Mouse (Mus musculus) A20 (cell line): ENCODE measurements around the gene Gm48551.

Source experiments
- DNase-seq: peaks from one replicate; pipeline ENCODE4 v3.0.0-alpha.2; 2011; ENCODE audit warnings: low read depth, low spot score

Gene Gm48551

GRCm38 (mm10) chr10:81404720-81405119 is 20.5 kb downstream of the Gm48551 start:
- DNase-seq, result no peak

GRCm38 (mm10) chr10:81405588-81406201 is 21.4 kb downstream of the Gm48551 start:
- DNase-seq, result peak; percentile 74

- DNase-seq, result no peak
Observed at GRCm38 (mm10) chr10:81406504-81407440, 22.5 kb downstream of the Gm48551 start.

DNA sequence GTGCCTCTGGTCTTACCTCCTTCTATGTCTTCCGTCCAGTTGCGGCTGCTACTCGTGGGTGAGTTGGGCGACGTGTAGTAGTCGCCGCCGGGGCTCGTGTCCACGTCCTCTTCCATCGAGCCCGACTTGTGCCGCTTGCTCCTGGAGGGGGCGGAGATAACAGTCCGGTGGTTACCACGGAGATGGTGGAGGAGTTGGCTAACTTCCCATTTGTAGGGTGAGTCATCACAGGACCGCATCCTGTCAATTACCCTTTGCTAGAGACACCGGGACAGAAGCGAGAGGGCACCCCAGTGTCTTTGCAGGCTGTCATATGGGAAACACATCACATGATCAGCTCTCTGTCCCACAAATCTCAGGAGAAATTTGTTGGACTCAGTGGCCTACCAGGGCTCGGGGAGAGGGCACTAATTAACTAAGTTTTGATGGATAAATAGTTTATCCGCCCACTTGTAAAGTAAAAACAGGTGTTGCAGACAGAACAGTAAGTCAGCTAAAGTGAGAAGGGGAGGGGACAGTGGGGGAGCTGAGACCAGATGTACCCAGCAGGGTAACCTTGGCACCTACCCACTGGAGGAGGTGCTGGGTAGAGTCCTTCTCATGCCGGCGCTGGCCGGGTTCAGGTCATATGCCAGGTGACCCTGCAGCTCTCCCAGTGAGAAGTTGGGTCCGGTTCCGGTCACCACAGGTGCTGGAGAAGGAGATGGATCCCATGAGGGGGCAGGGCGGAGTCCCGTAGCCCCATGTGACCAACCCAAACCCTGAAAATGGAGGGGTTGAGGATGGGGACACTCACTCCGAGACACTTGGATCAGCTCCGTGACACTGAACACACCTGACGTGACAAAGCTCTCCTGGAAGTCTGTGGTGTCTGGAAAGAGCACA is 23.5 kb downstream of the Gm48551 start:
- no peak for DNase-seq

GRCm38 (mm10) chr10:81408424-81408729 is 24.1 kb downstream of the Gm48551 start:
- no peak for DNase-seq

DNA sequence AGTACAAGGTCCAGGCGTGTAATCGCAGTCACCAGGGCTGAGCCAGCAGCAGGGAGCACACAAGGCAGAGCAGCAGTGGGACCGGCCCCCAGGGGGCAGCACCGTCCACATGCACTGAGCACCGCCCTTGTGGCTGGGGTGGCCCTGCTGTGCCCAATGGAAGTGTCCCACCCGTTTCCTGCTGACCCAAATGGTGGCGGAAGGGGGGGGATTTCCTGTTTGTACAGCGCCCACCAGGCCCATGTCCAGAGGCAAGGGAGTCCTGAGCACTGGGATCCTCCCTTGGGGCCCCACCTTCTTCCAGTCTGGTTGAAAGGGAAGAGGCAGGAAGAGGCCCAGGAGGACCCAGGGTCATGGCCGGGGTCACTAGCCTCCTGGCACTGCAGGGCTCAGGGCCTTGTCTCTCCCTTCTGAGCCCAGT is 24.6 kb downstream of the Gm48551 start:
- DNase-seq, result peak; percentile 82

DNA sequence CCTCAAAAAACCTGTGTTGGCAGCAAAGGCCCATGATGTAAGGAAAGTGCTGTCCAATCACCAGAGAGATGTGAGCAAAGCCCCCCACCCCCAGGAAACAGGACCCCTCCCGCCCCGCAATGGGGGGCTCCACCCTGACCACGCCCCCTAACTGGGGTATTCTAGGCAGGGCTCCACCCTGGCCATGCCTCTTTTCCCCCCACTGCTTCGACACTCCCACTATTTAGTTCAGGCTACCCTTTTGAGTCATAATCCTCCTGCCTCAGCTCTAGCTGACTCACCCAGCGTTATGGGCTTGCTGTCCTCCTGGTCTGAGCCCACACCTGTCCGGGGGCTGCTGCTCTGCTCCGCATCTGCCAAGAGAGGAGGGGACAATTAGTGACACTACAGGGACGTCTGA is 25.1 kb downstream of the Gm48551 start:
- DNase-seq, result peak; percentile 24

DNA sequence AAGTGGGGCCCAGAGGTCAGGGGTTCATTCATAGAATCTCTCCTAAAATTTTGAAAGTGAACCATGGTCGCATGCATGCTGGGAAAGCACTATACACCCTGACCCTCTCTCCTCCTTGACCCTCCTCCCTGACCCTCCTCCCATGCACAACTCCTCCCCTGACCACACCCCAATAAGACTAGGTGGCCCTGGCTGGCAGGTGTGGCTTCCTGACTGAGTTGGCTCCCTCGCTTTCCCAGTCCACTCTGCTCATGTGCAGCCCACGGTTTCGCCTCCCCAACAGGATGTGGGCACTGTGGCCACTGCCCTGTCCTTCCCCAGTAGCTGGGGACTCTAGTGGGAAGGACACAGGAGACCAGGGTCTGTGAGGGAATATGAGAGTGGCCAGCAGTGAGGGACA is 26.1 kb downstream of the Gm48551 start:
- DNase-seq, result no peak

DNA sequence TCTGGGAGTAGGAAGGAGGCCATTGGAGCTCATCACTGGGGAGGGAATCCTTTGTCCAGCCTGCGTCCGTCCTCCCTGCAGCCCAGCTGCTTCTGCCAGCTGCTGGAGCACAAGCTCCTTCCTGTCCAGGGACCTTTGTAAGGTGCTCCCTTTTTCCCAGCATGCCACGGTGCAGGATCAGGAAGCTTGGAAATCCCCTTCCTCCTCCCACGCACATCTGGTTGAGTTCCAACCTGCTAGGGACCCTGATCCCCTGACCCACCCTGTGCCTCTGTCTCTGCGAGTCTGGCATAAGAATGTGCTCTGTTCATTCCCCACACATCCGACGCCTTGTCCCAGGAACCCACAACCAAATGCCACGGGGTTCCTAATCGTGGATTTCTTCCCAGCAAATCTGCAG is 26.7 kb downstream of the Gm48551 start:
- no peak for DNase-seq

DNA sequence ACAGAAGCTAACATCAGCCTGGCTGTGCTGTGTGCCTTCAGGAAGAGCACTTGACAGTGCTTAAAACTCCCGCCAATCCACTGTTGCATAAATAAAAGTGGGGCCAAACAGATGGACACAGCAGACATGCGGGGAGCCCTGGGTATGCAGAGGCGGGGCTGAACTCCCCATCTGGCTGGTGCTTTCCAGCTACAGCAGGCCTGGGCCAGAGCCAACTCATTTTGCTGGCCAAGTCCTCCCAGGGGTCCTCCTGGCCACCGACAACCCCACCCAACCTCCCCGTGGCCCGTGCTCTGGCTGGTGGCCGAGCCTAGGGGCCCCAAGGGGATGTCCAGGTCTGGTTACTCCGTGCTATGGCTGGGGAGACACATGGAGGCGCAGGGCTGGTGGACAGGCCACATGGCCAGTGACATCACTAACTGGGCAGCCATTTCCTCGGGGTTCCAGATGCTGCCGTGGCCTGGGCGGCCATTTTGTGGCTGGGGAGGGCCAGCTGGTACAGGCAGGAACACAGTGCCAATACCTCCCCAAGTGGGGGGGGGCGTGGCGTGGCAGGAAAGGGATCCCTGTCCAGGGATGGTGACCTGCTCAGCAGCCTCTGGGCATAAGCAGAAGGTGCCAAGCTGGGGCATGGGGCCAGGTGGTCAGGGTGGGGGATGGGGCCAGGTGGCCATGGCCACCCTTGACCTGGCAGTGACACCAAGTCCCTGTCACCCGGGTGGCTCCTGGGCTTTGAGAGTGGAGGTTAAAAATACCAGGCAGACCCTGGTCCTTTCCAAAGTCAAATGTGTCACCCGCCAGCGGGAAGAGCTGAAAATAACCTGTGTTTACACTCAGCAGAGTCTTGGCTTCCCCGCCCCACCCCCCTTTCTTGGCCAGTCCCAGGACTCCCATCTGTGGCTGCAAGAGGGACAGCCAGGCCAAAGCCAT is 27.5 kb downstream of the Gm48551 start:
- no peak for DNase-seq

DNA sequence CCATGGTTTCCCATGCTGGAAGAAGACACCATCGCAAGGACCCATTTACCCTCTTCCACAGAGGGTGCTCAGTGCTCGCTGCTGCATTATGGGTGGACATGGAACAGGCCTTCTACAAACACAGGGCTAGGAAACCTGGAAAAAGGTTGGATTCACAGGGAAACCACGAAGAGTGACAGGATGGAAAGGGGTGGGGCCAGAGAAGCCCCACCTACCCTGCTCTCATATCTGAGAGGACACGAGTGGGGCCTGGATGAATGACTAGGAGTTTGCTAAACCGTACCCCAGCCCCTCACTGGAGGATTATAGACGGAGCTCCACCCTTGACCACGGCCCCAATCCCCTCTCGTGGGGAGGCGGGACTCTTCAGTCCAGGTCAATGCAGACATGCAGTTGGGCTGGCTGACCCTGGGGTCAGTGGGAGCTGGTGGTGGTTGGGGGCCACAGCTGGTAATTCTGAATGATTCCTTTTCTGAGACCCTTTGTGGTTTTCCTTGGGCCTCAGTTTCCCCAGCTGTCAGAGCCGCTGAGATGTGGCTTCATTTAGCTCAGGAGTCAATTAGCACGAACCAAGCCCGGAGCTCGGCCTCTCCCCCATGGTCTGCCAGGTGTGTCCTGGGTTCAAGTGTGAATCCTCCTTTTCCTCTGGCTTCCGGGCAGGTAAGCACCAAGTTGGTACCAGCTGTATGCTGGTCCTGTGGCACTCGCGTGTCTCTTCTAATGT is 28.5 kb downstream of the Gm48551 start:
- DNase-seq, result no peak

DNA sequence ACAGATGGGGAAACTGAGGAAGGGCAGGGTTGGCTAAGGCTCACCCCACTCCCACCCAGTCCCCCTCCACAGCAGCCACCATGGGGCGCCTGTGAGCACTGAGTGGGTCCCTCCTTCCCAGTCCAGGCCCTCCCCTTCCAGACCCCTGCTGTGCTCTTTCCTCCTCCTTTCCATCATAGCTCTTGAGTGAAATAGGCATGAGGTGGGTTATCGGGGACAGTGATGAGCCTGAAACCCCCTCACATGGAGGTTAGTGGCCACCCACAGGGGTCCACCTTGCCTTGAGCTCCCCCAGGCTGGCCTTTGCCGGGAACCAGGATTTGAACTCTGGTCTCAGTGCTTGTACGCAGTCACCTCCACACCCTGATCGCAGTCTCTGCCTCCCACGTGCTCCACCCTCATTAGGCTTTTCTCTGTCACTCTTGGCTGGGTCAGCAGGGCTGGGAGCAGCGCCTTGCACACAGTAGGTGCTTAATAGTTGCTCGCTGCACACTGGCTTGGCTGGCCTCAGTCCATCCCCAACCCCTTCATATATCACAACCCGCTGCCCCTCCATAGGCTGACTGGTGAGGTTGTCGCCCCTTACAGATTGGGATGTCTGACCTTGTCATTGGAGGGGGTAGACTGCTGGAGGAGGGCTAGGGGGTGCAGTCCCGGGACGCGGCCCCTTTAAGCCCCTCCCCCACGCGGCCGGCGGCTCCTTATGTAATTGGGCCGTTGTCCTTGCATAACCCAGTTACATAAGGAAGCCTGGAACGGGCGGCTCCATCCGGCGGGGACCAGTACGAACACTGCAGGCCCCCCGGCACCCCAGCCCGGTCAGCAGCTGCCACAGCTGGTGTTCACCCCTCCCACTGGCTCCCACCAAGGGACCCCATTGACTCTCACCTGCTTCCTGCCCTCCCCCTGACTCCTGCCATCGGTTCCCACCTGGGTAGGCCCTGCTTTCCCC is 29.3 kb downstream of the Gm48551 start:
- no peak for DNase-seq

DNA sequence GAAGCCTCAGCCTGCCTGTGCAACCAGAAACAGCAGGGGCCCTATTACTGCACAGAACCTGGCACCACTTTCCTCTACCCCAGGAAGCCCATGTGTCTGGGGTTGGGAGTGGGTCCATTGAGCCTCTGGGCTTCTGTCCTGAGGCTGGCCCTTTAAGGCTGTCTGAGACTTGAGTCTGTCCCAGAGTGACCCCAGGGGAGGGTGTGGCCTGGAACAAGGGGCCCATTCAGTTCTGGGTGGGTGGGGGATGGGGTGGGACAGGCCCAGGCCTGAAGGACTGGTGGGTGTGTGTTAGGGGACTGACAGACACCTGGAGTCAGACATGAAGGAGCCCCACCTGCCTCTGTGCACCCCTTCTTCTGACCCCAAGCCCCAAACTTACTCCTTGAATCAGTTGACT is 30.4 kb downstream of the Gm48551 start:
- no peak for DNase-seq

DNA sequence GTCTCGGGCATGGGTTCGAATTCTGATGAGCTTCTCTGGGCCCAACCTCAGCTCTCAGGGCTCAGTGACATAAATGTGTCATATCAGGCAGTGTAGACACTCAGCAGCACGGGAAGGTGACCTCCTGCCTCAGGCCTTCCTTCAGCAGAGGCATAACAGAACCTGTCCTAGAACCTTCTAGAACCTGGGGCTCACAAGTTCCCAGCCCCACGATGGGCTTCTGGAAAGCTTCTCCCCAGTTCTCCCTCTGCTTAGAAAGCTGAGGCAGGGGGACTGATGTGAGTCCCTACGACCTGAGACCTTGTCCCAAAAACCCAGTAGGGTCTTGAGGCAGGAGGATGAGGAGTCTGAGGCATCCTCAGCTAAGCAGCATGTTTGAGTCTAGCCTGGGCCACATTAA is 30.9 kb downstream of the Gm48551 start:
- no peak for DNase-seq

- no peak for DNase-seq
Observed at GRCm38 (mm10) chr10:81415549-81416310, 31.5 kb downstream of the Gm48551 start.

DNA sequence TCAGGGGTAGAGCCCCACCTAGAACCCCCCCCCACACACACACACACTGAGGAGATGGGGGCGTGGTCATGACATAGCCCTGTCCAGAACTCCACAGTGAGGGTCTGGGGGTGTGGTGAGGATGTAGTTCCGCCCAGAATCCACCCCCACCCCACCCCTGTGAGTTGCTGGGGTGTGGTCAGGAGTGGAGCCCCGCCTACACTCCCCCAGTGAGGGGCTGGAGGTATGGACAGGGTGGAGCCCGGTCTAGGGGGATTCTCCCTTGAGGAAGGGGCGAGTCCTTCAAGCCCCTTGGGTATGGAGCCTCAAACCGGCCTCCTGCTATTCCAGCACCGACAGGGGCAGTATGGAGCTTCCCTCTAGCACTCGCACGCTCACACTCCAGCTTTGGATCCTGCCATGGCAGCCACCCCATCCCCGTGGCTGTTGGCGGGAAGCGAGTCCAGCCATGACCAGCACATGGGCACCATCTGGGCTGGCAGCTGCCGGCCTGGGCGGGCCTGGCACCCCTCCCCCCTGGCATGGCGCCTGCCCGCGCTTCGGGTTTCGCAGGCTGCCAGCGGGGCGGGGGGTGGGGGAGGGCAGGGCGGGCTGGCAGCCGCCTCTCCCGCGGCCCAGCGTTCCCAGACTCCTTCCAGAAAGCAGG is 32.4 kb downstream of the Gm48551 start:
- no peak for DNase-seq

DNA sequence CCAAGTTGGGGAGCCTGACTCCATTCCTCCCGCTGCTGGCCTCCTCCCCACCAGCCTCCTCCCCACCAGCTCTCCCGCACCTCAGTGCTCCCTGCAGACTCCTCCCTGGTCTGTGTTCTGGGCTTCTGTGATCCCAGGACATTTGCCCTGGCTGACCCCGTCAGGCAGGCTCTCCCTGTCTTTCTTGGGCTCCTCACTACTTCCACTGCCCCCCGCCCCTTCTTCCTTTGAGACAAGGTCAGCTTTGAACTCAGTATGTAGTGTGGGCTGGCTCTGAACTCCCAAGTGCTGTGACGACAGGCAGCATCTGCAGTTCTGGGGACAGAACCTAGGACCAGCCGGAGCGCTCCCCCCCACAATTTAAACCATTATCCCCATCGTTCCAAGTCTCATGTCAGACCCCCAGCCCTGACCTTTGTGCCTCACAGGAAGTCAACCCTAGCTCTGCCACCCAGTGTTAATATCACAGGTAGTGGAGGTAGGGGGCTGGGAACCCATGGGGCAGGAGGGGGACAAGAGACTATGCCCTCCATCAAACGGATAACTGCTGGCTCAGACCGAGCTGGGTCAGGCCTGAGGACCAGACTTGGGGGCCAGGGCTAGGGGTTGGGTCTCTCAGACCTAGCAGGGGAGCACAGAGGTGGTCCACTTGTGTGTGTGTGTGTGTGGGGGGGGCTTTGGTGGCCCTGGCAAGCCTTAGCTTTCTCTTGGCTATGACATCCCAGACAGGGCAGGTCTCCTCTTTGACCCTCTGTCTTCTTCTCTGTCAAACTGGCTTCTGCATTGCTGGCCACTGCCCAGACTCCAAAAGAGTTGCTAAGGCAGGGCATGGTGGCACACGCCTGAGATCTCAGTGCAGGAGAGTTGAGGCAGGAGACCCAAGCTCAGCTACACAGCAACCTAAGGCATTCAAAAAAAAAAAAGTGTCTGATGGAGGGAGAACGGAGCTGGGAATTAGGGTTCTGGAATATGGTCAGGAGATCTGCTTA is 33.3 kb downstream of the Gm48551 start:
- no peak for DNase-seq
